Mouse (Mus musculus): ENCODE measurements at regions not wholly inside any gene's neighbourhood (a gene's known extent, or its start where the extent isn't known, plus 50 kb on each side); places are given as distances from the start of the nearest gene placed in this dataset.

- TF ChIP-seq EP300 (IDR thresholded peaks at IDR 0.05), result no peak
- no peak for TF ChIP-seq CTCF (IDR thresholded peaks at IDR 0.05)
These were observed 50.3 kb upstream of the Neurod6 start for GRCm38 (mm10) chr6:55731301-55731826.

Data from lung, postnatal 0 days (tissue).